Mouse (Mus musculus) right cerebral cortex, postnatal 36 days (tissue): ENCODE data around the gene Cadm1.
A peak's percentile ranks its signal among the peaks of the same experiment; 100 is the strongest.

Source experiments
- DNase-seq, 2 experiments: peaks; one replicate each; pipeline ENCODE4 v3.0.0; 2022; ENCODE audit warnings: low spot score in 2 of 2, mixed read lengths in 1 of 2

Cadm1 gene

DNA sequence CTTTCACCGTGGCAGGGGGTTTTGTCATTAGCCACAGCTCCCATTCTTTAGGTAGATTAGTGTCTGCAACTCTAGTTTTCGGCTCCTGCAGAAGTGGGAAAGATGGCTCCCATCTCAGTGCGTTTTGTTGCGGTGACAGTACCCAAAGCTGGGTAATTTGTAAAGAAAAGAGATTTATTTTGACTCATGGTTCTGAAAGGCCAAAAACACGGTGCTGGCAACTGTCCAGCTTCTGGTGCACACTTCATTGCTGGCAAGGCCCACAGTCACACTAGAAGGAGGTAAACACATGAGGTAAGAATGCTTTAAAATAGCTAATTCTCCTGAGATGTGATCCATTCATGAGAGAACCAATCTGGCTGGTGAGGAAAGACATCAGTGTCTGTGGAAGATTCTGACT, 18.9 kb downstream of the Cadm1 start:
- DNase-seq: no peak

DNA sequence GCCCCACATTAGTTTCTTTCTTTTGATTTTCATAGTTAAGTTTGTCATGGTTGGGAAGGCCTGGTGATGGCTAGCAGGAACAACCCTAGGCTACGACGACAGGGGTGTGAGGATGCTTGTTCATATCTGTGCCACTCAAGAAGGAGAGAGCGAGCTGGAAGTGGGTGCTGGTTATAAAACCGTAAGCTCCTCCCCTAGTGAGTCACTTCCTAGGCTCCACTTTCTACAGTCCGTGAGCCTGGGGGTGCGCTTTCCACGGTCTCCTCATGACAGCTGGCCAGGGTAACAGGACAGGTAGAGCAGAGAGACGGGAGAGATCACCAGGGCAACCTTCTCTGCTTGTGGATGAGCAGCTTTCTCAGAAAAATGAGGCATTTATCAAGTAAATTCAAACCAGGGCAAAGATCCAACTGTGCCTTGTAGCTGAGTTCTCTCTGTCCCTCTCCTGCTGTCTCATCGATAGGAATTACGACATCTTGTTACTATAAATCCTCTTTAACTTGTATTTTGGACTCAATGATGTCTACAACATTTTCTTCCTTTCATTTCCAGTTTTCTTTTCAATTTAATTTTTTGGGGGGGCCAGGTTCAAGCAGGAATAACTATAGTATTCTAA, 23.1 kb downstream of the Cadm1 start:
- DNase-seq: no peak

DNA sequence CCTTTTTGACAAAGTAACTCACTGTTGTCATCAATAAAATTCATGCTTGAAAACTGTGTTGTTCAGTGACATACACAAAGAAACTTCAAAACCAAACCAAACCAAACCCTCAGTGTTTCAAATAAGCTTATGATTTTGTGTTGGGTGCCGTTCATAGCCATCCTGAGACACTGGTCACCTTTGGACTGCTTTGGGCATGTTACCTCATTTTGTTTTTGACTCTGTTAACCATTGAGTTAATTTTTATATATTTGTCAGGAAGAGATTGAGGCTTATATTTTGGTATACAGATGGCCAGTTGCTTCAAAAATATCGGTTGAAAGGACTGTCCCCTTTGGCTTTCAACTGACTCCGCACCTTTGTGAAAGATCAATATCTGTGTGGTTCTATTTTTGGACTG, 30.8 kb downstream of the Cadm1 start:
- DNase-seq: no peak

DNA sequence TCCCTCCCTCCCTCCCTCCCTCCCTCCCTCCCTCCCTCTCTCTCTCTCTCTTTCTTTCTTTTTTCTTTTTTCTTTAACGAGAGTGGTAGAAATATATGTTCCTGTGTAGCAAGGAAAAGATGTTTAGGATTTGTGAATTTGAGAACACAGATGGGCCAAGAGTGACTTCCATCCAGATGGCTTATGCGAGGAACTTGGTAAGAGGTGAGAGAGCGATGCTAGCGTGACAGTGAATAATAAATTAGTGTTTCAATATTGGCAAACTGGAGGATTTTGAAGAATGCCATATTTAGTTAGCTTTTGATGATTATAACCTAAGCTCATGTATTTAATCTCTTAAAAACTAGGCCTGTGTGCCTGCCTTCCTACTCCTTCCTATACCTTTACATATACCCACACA, 31.6 kb downstream of the Cadm1 start:
- DNase-seq: no peak

DNA sequence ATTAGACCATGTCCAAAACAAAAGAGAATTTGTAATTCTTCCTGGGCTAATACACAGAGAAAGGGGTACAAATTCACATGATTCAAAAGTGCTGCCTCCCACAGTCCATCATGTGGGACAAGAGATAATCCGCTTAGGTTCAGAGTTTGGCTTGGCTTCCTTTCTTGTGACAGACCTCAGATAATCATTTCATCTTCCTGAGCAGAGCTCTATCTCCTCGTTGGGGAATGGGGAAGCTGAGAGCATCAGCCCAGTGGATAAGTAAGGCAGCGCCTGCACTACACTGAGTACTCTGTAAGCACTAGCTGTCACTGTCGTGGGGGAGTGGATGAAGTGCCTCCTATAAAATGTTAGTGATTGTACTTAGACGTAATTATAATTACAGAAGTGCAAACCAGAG, 35.1 kb downstream of the Cadm1 start:
- DNase-seq: no peak

DNA sequence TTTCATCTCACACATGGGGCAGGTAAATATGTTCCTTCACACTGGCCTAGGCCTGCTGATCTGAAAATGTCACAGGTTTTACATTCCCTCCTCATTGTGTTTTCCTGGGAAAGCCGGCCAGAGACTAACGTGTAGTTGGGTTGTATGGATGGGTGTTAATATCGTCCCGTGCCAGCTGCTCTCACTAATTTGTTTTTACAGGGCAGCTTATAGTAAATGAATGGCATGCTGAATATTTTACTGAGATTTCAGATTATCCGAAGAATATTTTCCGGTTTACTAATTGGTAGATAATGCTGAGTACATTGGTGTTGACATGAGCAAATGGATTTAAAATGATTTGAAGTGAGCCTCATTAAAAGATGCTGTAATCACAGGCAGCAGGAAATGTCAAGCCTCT, 37.9 kb downstream of the Cadm1 start:
- DNase-seq: no peak

DNA sequence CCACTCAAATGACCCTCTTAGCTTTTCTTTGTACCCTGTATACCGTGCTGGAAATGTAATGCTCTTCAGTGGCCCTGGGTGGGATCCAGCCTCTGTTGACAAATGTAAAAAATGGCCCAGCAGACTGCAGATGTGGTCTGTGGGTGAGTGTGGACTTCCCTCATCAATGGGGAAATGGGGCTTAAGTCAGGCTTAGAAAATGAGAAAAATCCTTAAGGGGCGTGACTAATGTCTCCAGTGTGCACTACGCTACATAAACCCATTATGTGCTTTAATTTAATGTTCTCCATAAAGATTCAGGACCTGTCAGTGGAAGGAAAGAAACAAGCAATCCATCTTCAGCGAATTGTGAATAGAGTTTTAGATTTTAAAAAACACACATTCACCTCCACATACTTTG, 40.2 kb downstream of the Cadm1 start:
- no peak for DNase-seq

DNA sequence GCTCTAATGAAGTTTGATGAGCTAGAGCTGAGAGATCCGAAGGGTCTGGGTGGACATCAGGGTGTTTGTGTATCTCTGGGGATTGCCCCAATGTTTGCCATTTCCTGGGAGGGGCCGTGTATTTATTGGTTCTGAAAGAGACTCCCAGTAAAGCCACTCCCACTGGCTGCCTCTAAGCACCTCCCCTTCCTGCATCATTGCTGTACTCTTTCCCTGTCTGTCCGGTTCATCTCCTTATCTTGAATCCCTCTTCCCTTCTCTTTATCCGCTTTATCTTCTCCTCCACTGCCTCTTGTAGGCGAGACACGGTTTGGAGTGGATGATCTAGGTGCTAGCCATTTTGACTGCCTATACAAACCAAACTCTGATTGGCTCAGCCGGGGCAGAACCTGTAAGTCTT, 41.5 kb downstream of the Cadm1 start:
- no peak for DNase-seq

DNA sequence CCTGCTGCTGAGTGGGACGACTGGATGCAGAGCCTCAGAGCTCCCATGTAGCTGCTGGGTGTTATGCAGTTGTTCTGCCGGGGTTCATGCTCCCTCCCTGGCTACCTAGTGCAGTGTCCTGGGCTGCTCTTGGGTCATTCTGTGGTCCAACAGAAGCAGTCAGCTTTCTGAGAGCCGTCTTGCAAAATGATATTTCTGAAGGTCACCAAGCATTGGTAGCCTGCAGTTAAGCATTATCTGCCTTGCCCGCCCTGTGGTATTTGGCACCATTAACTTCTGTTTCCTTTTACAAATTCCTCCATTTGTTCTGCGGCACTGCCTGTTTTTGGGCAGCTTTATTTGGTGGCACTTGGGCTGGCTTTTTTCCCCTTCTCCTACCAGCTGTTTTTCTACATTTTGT, 42.2 kb downstream of the Cadm1 start:
- no peak for DNase-seq

DNA sequence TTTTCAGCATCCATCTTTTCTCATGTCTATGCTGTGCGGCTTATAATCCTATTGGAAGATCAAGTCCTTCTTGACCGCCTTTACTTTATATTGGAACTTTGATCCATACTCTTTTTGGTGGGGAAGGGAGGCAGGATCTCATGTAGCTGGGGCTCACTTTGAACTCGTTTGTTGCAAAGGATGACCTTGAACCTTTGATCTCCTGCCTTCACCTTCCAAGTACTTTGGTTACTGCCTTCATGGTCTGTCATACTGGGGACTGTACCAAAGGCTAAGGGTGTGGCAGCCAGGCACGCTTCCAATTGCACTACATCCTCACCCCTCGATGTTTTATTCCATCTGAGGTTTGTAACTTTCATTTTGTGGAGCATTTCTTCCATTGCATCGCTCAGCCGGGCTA, 43.5 kb downstream of the Cadm1 start:
- DNase-seq: no peak

DNA sequence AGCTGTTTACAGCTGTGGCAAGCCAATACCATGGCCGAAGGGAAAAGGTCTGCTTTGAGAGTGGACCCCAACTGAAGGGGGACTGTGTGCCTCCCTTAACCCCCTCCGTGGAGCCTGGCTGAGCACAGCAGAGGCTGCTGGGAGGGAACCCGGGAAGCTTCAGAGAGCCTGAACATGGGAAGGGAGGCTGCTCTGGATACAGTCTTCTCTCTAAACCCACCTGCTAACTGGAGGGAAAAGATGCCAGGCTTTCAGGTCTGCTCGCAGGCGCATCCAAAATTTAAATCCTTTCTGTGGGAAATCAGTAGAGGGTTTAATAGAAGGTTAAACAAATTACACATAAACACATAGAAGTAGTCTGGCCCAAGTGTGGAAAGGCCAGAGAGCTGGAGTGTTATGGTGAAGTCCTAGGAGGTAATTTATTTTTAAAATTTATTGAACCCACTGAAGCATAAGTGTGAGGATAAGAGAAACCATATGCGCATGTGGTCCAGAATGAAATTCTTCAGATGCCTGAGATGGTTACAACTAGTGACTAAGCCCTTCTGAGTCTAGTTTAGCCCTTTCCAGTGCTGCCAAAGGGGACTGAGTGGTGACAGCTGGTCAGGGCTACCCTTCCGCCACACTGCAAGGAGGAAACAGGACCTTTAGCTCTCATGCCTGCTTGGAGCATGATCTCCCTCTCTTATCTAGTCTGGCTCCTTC, 44.9 kb downstream of the Cadm1 start:
- no peak for DNase-seq

DNA sequence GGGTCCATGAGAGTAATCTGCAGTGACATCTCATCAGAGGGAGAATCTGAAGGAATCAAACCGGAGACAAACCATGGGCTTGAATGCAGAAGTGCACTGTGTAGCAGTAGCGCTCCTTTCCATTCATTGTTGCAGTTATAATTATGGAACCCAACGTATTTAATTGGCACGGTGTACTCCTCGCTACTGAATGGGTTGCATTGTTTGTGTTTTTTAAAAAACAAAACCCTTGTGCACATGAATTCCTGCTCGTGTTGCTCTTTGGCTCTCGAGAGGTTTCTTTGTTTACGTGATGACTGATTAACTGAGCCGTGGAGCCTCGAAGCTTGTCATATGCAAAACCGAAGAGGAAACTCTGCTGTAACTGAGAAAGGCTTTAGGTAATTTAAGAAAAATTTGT, 45.8 kb downstream of the Cadm1 start:
- no peak for DNase-seq

DNA sequence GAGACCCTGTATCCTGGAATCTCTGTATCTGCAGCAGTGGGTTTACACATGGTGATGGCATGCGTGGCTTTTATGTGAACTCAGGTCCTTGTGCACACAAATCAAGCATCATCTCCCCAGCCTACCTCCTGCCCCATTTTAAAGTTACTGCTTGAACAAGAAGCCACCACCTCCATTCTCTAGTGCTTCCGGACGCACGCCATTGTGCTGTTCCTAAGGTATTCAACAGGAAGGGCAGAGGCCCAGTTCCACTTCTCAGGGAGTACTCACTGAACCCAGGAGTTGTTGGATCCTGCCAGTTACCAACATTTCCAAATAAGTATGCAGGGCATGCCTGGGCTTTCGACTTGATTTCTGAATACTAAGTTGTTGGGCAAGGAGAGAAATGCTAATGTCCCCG, 49.5 kb downstream of the Cadm1 start:
- DNase-seq: peak in 1 of 2 experiments; percentile 15

DNA sequence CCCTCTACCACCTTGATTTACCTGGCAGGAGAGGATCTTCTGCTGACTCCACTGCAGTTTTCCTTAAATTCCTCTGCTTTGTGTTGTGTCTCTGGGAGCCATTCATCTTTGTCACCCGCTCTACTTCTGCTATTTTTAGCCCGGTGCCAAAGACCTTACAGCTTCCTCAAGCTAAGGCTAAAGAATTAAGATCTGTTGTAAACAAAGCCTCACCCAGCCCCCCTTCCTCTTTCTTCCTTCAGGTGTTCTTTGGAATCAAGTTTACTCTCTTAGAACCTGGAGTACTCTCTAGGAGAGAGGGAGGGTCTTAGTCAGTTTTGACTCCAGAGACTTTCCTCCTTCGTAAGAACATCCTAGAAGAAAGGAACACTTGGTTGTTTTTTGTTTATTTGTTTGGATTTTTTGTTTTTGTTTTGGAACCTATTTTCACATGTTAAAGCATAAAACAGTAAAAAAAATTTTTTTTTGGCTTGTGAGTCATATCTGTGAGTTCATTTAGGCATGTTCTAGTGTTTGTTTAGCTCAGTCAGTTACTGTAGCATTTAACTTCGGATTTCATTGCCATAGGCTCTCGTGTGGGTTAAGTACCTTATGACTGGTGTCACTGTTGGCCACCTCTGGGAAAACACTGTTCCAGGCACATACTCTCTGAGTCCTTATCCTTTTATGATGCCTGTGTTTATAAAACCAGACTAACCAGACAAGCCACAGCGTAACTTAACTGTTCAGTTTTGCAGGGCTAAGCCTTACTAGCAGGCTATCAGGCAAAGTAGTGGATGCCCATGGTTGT, 51.8 kb downstream of the Cadm1 start:
- no peak for DNase-seq

DNA sequence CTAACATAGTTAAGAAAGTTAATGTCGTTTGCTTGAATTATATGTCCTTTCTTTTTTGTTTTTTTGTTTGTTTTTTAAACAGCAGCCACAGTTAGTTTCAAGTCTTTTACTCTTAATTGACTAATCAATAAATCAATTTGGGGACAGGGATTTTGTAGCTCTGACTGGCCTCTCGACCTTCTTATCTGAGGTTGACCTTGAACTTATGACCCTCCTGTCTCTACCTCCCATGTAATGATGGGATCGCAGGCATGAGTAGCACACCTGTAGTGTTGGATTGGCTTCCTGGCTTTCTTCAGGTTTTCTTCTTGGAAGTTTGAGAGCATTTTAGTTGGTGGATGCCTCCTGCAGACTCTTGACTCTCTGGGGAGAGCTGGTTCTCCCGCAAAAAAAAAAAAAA, 53.3 kb downstream of the Cadm1 start:
- DNase-seq: no peak

DNA sequence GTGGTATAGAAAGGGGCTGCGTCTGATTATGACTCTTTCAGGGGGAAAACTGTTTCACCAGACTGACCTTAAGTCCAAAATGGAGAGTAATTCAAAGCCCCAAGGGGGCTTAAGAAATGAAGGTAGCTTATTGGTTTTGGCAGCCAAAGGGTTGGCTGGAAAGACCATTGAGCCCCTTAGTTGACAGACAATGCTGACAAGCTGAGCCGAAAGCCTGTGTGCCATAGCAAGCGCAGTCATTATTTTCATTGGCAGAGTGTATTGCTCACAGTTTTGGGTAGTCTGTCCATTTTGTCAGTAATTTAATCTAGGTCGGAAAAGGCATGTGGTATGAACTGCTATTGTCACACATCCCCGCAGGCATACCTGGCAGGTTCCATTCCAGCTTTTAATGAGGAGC, 56.2 kb downstream of the Cadm1 start:
- no peak for DNase-seq

DNA sequence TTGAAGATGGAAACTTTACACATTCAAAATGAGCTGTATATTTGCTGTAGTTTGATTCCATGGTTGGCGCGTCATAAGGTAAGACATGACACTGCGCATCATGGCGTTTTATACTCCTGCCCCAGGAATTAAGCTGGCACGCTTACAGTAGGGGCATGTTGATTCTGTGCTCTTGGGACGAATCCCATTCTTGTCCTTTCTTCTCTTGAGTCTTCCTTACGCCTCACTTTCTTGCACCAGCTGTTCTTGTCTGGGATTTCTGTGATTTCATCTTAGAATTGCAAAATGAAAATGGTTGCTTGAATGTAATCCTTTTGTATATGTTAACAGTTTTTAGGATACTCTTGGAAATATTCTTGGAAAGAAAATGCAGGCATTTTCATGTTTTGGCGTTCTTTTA, 56.9 kb downstream of the Cadm1 start:
- no peak for DNase-seq

DNA sequence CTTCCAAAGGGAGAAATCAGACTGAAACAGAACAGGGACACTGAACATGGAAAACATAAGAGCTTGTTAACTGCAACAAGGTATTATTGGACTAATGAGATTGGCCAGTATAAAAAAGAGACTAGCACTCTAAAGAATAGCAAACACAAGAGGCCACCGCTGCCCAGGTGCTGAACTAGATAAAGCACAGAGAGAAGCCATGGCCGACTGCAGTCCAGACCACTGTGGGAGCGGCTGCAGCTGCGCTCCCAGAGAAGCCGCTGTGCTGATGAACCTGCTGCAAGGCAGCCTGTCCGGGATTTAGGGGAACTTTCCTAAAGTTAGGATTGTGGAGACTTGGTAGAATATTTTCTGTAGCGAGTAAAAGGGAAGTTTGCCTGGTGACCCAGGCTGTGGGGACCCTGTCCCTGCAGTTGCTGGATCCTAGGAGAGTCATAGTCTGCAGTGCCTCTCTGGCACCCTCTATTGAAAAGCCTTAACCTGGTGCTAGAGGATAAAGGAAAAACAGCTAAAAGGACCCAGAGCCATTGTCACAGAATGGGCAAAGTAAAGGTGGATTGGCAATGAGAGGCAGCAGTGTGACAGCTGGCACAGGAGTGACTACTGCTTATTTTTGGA, 57.7 kb downstream of the Cadm1 start:
- DNase-seq: no peak

DNA sequence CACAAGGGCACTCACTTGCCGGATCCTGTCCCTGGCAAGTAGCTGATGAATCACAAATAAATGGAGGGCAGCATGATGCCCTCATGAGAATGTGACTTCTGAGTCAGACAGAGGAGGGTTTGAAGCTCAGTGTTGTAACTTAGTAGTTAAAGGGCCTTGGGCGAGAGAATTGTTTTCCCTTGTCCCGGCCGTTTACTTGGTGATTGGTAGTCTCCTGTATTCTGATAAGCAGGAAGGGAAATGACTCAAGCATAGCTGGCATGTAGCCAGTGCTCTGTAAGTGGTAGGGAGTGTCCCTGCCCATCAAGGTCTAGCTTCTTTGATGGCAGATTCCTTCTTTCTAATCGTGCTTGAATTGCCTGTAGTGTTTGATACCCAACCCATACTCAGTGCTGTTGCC, 59.9 kb downstream of the Cadm1 start:
- DNase-seq: no peak

DNA sequence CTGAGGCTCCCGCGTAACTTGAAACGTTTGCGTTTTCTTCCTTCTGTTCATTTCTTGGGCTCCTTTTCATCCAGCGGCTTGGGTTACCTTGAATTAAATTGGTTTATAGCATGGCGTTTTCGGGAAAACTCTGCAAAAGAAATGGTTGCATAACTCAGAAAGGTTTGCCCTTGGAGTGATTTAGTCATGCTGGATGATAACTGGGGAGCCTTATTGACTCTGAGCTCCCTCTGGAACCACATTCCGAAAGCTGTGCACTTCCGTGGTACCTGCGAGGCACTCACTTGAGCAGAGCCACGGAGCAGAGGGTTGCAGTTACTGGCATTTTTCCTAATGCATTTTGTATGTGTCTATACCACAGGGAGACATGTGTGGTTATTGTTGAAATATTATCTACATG, 71.6 kb downstream of the Cadm1 start:
- no peak for DNase-seq

DNA sequence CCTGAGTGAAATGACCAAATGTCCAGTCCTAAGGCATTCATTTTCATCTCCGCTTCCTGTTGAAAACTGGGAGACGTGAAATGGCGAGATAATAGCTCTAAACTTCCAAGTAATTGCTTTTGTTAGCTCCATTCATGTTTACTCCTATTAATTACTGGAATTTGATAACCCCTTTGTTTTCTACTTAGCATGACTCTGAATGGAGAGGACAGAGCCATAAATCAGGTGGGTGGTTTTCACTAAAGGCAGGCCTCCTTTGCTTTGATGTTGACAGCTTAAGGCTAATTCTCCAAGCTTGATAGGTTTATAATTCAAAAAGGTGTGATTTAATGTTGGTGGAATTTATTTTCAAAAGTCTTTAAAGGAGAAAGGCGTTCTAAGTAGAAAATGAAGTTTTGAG, 74.0 kb downstream of the Cadm1 start:
- no peak for DNase-seq

DNA sequence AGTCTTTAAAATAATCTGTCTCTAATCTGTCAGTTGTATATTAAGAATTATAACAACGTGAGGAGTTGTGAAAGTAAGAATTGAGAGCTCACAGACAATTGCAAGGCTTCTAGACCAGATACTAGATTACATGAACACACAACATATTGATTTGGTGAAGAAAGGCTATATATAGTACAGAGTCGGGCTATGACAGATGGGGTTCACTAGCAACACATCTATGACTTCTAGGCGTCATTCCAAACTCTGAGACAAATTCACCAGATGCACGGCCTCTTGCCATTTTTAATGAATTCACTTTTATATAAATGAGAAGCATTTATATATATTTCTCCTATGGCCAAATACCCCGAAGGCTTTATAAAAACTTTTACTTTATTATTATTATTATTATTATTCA, 75.7 kb downstream of the Cadm1 start:
- DNase-seq: no peak

DNA sequence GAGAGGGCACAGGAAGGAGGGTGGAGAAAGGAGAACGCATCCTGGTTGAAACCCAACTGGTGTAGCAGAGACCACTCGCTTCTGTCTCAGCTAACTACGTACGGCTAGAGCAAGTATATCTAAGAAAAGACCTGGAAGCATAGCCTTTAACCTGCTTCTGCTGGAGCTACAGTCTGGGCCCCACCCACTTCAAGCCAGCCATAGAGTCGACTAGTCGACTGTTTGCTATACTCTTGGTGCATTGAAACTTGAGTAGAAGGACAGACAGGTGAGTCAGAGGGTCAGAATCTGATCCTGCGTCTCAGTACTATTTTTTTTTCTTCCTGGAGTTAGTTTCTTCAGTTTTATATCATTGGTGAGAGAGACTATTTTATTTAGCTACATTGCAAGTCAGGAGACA, 78.5 kb downstream of the Cadm1 start:
- DNase-seq: no peak
